Comparison of ENCODE assay signal across 9 mouse cellular contexts in genomic region chr4:139082790-139083564, GRCm38 (mm10). TPM values are rescaled to one million over a fixed set of nuclear protein-coding genes. Genes with fewer than 3 reads are reported as not detected.
DNase-seq lines count a peak whose midpoint lies in the region; ATAC-seq and TF ChIP-seq lines count a peak whose summit lies in the region.
"Had no signal": no experiment of that assay in that cellular context is flagged by ENCODE, and none has a peak within 500 bp of the region (broad histone marks: within the 10 kb centered on the region; RNA-seq: fewer than 3 reads in every experiment).

No protein-coding gene starts in this region.

- H3K4me3 ChIP-seq in lung, embryonic 14.5 days (ENCODE audit: low read depth, low read length) = no peak overlapping the region
- no peak overlapping the region for H3K4me3 ChIP-seq in lung, adult 2 months (replicated peaks; ENCODE audit: extremely low read depth, low read depth, low read length)
- H3K4me3 ChIP-seq in forebrain, embryonic 15.5 days = peak overlapping the region; percentile 30
- H3K4me3 ChIP-seq in midbrain, embryonic 15.5 days = no peak overlapping the region
- H3K4me3 ChIP-seq: erythroblast, embryonic 14.5 days had no signal

- H3K4me2 ChIP-seq in lung, embryonic 14.5 days = peak overlapping the region; percentile 40
- H3K4me2 ChIP-seq in forebrain, embryonic 15.5 days (replicated peaks) = peak overlapping the region; percentile 46
- peak overlapping the region; percentile 43 for H3K4me2 ChIP-seq in midbrain, embryonic 15.5 days

- peak; percentile 65 for ATAC-seq in lung, embryonic 14.5 days (ENCODE audit: insufficient read depth)
- ATAC-seq in forebrain, embryonic 15.5 days (replicated peaks) = peak; percentile 74
- peak; percentile 66 for ATAC-seq in midbrain, embryonic 15.5 days (replicated peaks)

- no peak for TF ChIP-seq CTCF in lung, embryonic 14.5 days (IDR thresholded peaks at IDR 0.05; ENCODE audit: low read depth)
- no peak for TF ChIP-seq CTCF in lung, adult 2 months (IDR thresholded peaks at IDR 0.05; ENCODE audit: insufficient read depth, low read length)

- H3K27me3 ChIP-seq in lung, embryonic 14.5 days (ENCODE audit: insufficient read depth, low read length) = no peaks in the 10 kb centered on the region
- H3K27me3 ChIP-seq in forebrain, embryonic 15.5 days = no peaks in the 10 kb centered on the region
- 0 out of 2 replicates have a peak, but pooled peaks cover 4% of the 10 kb centered on the region for H3K27me3 ChIP-seq in midbrain, embryonic 15.5 days (replicated peaks)

- TF ChIP-seq POLR2A in lung, adult 2 months (IDR thresholded peaks at IDR 0.05; ENCODE audit: borderline replicate concordance, extremely low read depth, low read depth, low read length) = no peak

- no peak overlapping the region for H3K27ac ChIP-seq in lung, embryonic 14.5 days (ENCODE audit: low read depth)
- peak overlapping the region; percentile 61 for H3K27ac ChIP-seq in forebrain, embryonic 15.5 days (replicated peaks)
- H3K27ac ChIP-seq in midbrain, embryonic 15.5 days = 0 out of 2 replicates have a peak overlapping the region, but pooled peaks have one; percentile 28

- WGBS in lung, embryonic 14.5 days = 14% methylated on average over 12 of the region's 12 CpGs
- WGBS in lung, adult 2 months = 36% methylated on average over 12 of the region's 12 CpGs
- 12% methylated on average over 11 of the region's 12 CpGs for WGBS in forebrain, embryonic 15.5 days
- 9% methylated on average over 12 of the region's 12 CpGs for WGBS in midbrain, embryonic 15.5 days

- DNase-seq in cerebellum, postnatal 4 days (ENCODE audit: low spot score in 2 of 2) = peak; percentile 64 to 87
- no peak for DNase-seq in cerebellum, adult 18-20 months
- peak; percentile 87 for DNase-seq in lung, embryonic 14.5 days
- no peak for DNase-seq in lung, adult 2 months
- DNase-seq in urinary bladder, postnatal 25 days (ENCODE audit: low spot score) = no peak
- DNase-seq in cerebellum, adult 9-10 months = no peak

- H3K9me3 ChIP-seq in lung, embryonic 14.5 days (ENCODE audit: low read depth, low read length) = no peaks in the 10 kb centered on the region
- H3K9me3 ChIP-seq in forebrain, embryonic 15.5 days = no peaks in the 10 kb centered on the region
- no peaks in the 10 kb centered on the region for H3K9me3 ChIP-seq in midbrain, embryonic 15.5 days

- no peak overlapping the region; the same call in 1 of the 2 replicates for H3K9ac ChIP-seq in lung, embryonic 14.5 days
- peak overlapping the region; percentile 37 for H3K9ac ChIP-seq in forebrain, embryonic 15.5 days (replicated peaks)
- no peak overlapping the region; the same call in 1 of the 2 replicates for H3K9ac ChIP-seq in midbrain, embryonic 15.5 days

- H3K36me3 ChIP-seq in lung, embryonic 14.5 days (ENCODE audit: insufficient read depth) = peaks cover 9% of the 10 kb centered on the region; the same call in 1 of the 2 replicates
- no peaks in the 10 kb centered on the region for H3K36me3 ChIP-seq in forebrain, embryonic 15.5 days
- H3K36me3 ChIP-seq in midbrain, embryonic 15.5 days (replicated peaks) = no peaks in the 10 kb centered on the region

- H3K4me1 ChIP-seq in lung, embryonic 14.5 days (ENCODE audit: insufficient read depth) = peaks cover 11% of the 10 kb centered on the region
- no peaks in the 10 kb centered on the region; the same call in 1 of the 2 replicates for H3K4me1 ChIP-seq in lung, adult 2 months (ENCODE audit: control insufficient read depth, insufficient read depth, low read length)
- H3K4me1 ChIP-seq in forebrain, embryonic 15.5 days = peaks cover 27% of the 10 kb centered on the region
- H3K4me1 ChIP-seq in midbrain, embryonic 15.5 days = peaks cover 23% of the 10 kb centered on the region

RNA-seq across cellular contexts. Expression of gene Htr6, which starts 7.6 kb away (rescaled TPM):
- polyA plus RNA-seq in lung, embryonic 14.5 days (2014; fragmentation: Nextera tagmentation; extraction: Ambion mirVana) = not detected in 2 replicates
- 0.19 and 0.22 TPM in 2 replicates for polyA plus RNA-seq in lung, adult 2 months (2012; rRNA removed)
- 0.28 and 0.37 TPM in 2 replicates for polyA plus RNA-seq in forebrain, embryonic 15.5 days (2015; fragmentation: Nextera tagmentation; extraction: Ambion mirVana)
- polyA plus RNA-seq in midbrain, embryonic 15.5 days (2015; fragmentation: Nextera tagmentation; extraction: Ambion mirVana) = 0.50 and 0.56 TPM in 2 replicates
- polyA plus RNA-seq: erythroblast, embryonic 14.5 days had no signal

RNA-seq across cellular contexts. Expression of gene Nbl1, which starts 9.8 kb away (rescaled TPM):
- polyA plus RNA-seq in lung, embryonic 14.5 days (2014; fragmentation: Nextera tagmentation; extraction: Ambion mirVana) = 43.8 and 48.0 TPM in 2 replicates
- 330 and 497 TPM in 2 replicates for polyA plus RNA-seq in lung, adult 2 months (2012; rRNA removed)
- 23.5 and 24.6 TPM in 2 replicates for polyA plus RNA-seq in forebrain, embryonic 15.5 days (2015; fragmentation: Nextera tagmentation; extraction: Ambion mirVana)
- 42.3 and 50.7 TPM in 2 replicates for polyA plus RNA-seq in midbrain, embryonic 15.5 days (2015; fragmentation: Nextera tagmentation; extraction: Ambion mirVana)

RNA-seq across cellular contexts. Expression of gene Minos1, which starts 47.9 kb away (rescaled TPM):
- 501 and 531 TPM in 2 replicates for polyA plus RNA-seq in lung, embryonic 14.5 days (2014; fragmentation: Nextera tagmentation; extraction: Ambion mirVana)
- polyA plus RNA-seq in lung, adult 2 months (2012; rRNA removed) = 29.7 and 37.7 TPM in 2 replicates
- polyA plus RNA-seq in forebrain, embryonic 15.5 days (2015; fragmentation: Nextera tagmentation; extraction: Ambion mirVana) = 390 and 438 TPM in 2 replicates
- 323 and 328 TPM in 2 replicates for polyA plus RNA-seq in midbrain, embryonic 15.5 days (2015; fragmentation: Nextera tagmentation; extraction: Ambion mirVana)

Comparison
In these comparisons a context has a peak if more than half of its experiments do, and no peak if none do; other contexts are left out.
1. DNase-seq: peak in cerebellum, postnatal 4 days (2 of 2) and lung, embryonic 14.5 days (single experiment); none in cerebellum, adult 18-20 months (0 of 2), lung, adult 2 months (single experiment), urinary bladder, postnatal 25 days (single experiment) and cerebellum, adult 9-10 months (single experiment).
2. Peak in every context shown above with its lines, with median percentiles within 50 percentile points of each other: ATAC-seq and H3K4me2 ChIP-seq.